Mouse (Mus musculus): ENCODE results near the gene Fxyd3. TPM values are rescaled to one million over a fixed set of nuclear protein-coding genes. Genes with fewer than 3 reads are reported as not detected.

Gene Fxyd3
- total and polyA plus RNA-seq, 2 experiments from 2014 or later: 3.7 TPM; not detected in 1

DNA sequence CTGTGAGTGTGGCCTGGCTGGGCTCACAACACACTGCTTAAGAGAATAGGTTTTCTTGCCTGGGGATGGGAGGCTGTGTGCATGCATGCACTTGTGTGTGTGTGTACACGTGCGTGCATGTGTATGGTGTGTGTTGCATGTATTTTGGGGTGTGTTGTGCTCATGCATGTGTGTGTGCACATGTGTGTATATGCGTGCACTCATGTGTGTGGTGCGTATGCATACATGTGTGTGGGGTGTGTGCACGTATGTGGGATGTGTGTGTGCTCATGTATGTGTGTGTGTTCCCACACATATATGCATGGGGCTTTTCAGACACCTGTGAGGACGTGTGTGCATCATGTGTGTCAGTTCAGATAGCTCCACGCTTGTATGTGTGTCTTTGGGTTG lies 15.9 kb downstream of the Fxyd3 start:
- Histone ChIP-seq H3K27ac (ENCODE audit: low read depth, low read length) (no peak overlapping the region), H3K4me3 (ENCODE audit: low read depth, low read length) (no peak overlapping the region), H3K4me1 (ENCODE audit: insufficient read depth, low read length) (no peaks in the 10 kb centered on the region), H3K27me3 (ENCODE audit: insufficient read depth, low read length) (no peaks in the 10 kb centered on the region), H3K4me2 (ENCODE audit: low read depth, low read length, poor library complexity, severe bottlenecking) (no peak overlapping the region), H3K9ac (replicated peaks; ENCODE audit: low read length, poor library complexity, severe bottlenecking) (no peak overlapping the region), H3K36me3 (ENCODE audit: insufficient read depth, low read length) (no peaks in the 10 kb centered on the region), H3K9me3 (ENCODE audit: low read length) (no peaks in the 10 kb centered on the region)
- no peak for ATAC-seq (ENCODE audit: low FRiP score)
- WGBS: 87% methylated on average over 7 of the region's 7 CpGs
- TF ChIP-seq CTCF (IDR thresholded peaks at IDR 0.05): no peak
- DNase-seq (ENCODE audit: low spot score): no peak

DNA sequence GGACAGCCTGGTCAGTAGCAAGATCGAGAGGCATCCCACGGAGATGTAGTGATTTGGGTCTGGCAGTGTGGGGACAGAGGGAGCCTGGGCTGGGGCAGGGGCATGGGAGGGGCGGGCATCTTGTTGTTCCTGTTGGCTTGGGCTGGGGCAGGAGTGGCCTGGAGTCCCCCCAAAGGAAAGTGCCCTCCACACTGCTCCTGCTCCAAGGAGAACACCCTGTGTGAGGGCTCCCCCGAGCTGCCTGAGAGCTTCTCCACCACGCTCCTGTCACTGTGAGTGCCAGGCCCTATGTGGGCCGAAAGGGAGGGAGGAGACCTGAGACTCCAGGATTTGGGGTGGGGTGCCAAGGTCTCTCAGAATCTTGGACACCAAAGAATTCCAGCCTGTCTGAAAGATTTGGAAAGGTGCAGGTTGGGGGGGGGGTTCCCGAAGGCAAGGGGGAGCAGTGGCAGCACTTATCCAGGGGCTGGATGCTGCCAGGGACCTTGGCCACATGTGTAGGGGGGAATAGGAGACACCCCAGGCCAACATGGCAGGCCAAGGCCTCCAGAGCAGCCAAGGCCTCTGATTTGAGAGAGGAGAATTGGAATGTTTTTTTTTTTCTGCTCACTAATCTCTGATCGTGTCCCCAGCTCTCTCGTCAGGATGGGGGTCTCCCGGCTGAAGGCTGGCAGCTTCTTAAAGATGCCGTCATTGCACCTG lies 16.4 kb downstream of the Fxyd3 start:
- Histone ChIP-seq H3K4me2 (ENCODE audit: low read depth, low read length, poor library complexity, severe bottlenecking) (no peak overlapping the region), H3K9me3 (ENCODE audit: low read length) (no peaks in the 10 kb centered on the region), H3K27ac (ENCODE audit: low read depth, low read length) (no peak overlapping the region), H3K9ac (replicated peaks; ENCODE audit: low read length, poor library complexity, severe bottlenecking) (no peak overlapping the region), H3K4me3 (ENCODE audit: low read depth, low read length) (no peak overlapping the region), H3K27me3 (ENCODE audit: insufficient read depth, low read length) (no peaks in the 10 kb centered on the region), H3K4me1 (ENCODE audit: insufficient read depth, low read length) (no peaks in the 10 kb centered on the region), H3K36me3 (ENCODE audit: insufficient read depth, low read length) (no peaks in the 10 kb centered on the region)
- WGBS: 62% methylated on average over 11 of the region's 11 CpGs
- DNase-seq (ENCODE audit: low spot score) (no peak), ATAC-seq (ENCODE audit: low FRiP score) (no peak)
- TF ChIP-seq CTCF (IDR thresholded peaks at IDR 0.05): no peak

DNA sequence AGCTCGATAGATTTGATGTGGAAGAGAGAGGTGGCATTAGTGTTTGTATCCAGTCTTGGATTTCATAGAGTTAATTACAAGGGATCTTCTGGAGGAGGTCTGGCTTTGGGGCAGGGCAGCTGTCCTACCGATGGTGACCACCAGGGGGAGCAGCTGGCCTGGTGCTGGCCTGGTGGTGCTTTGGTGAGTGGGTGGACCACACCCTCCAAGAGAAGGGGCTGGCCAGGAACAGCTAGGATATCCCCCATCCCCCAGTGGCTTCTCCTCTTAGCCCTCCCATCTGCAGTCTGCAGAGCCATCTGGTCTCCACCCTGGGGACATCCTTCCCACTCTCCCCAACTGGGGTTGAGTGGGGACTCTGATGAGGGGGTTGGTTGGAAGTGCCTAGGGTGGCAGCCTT lies 17.4 kb downstream of the Fxyd3 start, which contains the start of gene Lgi4:
Gene Lgi4 (plus strand): TSS at position 235 of the 400 bp plus-strand sequence.
- no peak within 1 kb of the TSS for H3K27ac ChIP-seq (ENCODE audit: low read depth, low read length)
- DNase-seq (ENCODE audit: low spot score): peak; percentile 69
- no peak within 1 kb of the TSS for H3K4me2 ChIP-seq (ENCODE audit: low read depth, low read length, poor library complexity, severe bottlenecking)
- H3K4me3 ChIP-seq (ENCODE audit: low read depth, low read length): no peak within 1 kb of the TSS
- peak; percentile 48; the same call in 1 of the 2 replicates for ATAC-seq (ENCODE audit: low FRiP score)
- H3K9ac ChIP-seq (replicated peaks; ENCODE audit: low read length, poor library complexity, severe bottlenecking): no peak within 1 kb of the TSS
- TF ChIP-seq CTCF (IDR thresholded peaks at IDR 0.05): peak; percentile 82
- H3K4me1 ChIP-seq (ENCODE audit: insufficient read depth, low read length): no peaks in the 10 kb centered on the region
- WGBS: 2% methylated on average over 2 of the region's 2 CpGs
- no peaks in the 10 kb centered on the region for H3K36me3 ChIP-seq (ENCODE audit: insufficient read depth, low read length)
- peaks cover under 1% of the 10 kb centered on the region; the same call in 1 of the 2 replicates for H3K27me3 ChIP-seq (ENCODE audit: insufficient read depth, low read length)
- H3K9me3 ChIP-seq (ENCODE audit: low read length): no peaks in the 10 kb centered on the region

GRCm38 (mm10) chr7:31058211-31058610 lies 18.3 kb downstream of the Fxyd3 start:
- no peaks in the 10 kb centered on the region for H3K4me1 ChIP-seq (ENCODE audit: insufficient read depth, low read length)
- no peak for ATAC-seq (ENCODE audit: low FRiP score)

DNA sequence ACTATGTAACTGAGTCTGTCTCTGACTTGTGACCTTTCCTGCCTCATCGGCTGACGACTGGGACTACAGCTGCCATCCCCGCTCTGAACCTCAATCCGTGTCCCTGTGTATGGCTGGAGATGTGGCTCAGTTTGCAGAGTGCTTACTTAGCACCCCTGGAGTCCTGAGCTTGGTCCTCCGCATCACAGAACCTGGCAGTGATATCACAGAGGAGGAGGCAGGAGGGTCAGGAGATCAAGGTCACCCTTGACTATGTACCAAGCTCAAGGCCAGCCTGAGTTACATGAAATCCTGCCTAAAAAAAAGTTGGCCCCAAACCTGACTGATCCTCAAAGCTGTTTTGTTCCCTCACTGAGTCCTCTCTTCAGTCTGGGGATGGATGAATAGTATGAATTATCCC lies 18.8 kb downstream of the Fxyd3 start:
- TF ChIP-seq CTCF (IDR thresholded peaks at IDR 0.05): no peak
- H3K9me3 ChIP-seq (ENCODE audit: low read length): no peaks in the 10 kb centered on the region
- WGBS: 73% methylated on average over 5 of the region's 5 CpGs

More at GRCm38 (mm10) chr7:31058211-31058610, 18.3 kb downstream of the Fxyd3 start:
- Histone ChIP-seq H3K9ac (replicated peaks; ENCODE audit: low read length, poor library complexity, severe bottlenecking) (no peak overlapping the region), H3K27me3 (ENCODE audit: insufficient read depth, low read length) (peaks cover 7% of the 10 kb centered on the region), H3K36me3 (ENCODE audit: insufficient read depth, low read length) (no peaks in the 10 kb centered on the region), H3K9me3 (ENCODE audit: low read length) (no peaks in the 10 kb centered on the region), H3K4me3 (ENCODE audit: low read depth, low read length) (no peak overlapping the region), H3K4me2 (ENCODE audit: low read depth, low read length, poor library complexity, severe bottlenecking) (no peak overlapping the region), H3K27ac (ENCODE audit: low read depth, low read length) (no peak overlapping the region)
- WGBS: 90% methylated on average over 6 of the region's 6 CpGs
- DNase-seq (ENCODE audit: low spot score): no peak
- TF ChIP-seq CTCF (IDR thresholded peaks at IDR 0.05): no peak

GRCm38 (mm10) chr7:31057071-31057470 lies 19.4 kb downstream of the Fxyd3 start, which contains the start of gene Fxyd1:
TSS of gene Fxyd1 (minus strand) at chr7:31057199.
- no peak for TF ChIP-seq CTCF (IDR thresholded peaks at IDR 0.05)

More for the DNA sequence above, 18.8 kb downstream of the Fxyd3 start:
- no peak overlapping the region for H3K9ac ChIP-seq (replicated peaks; ENCODE audit: low read length, poor library complexity, severe bottlenecking)
- H3K27ac ChIP-seq (ENCODE audit: low read depth, low read length): no peak overlapping the region
- no peak overlapping the region for H3K4me2 ChIP-seq (ENCODE audit: low read depth, low read length, poor library complexity, severe bottlenecking)
- no peaks in the 10 kb centered on the region for H3K36me3 ChIP-seq (ENCODE audit: insufficient read depth, low read length)
- peaks cover 10% of the 10 kb centered on the region for H3K27me3 ChIP-seq (ENCODE audit: insufficient read depth, low read length)
- no peak overlapping the region for H3K4me3 ChIP-seq (ENCODE audit: low read depth, low read length)
- DNase-seq (ENCODE audit: low spot score): no peak
- no peak for ATAC-seq (ENCODE audit: low FRiP score)
- 0 out of 2 replicates have a peak, but pooled peaks cover under 1% of the 10 kb centered on the region for H3K4me1 ChIP-seq (ENCODE audit: insufficient read depth, low read length)

More at GRCm38 (mm10) chr7:31057071-31057470, 19.4 kb downstream of the Fxyd3 start, which contains the start of gene Fxyd1:
- ATAC-seq (ENCODE audit: low FRiP score): no peak
- no peak for DNase-seq (ENCODE audit: low spot score)
- no peaks in the 10 kb centered on the region for H3K36me3 ChIP-seq (ENCODE audit: insufficient read depth, low read length)
- H3K4me1 ChIP-seq (ENCODE audit: insufficient read depth, low read length): peaks cover 6% of the 10 kb centered on the region; the same call in 1 of the 2 replicates
- H3K27ac ChIP-seq (ENCODE audit: low read depth, low read length): no peak within 1 kb of the TSS
- H3K4me3 ChIP-seq (ENCODE audit: low read depth, low read length): no peak within 1 kb of the TSS
- no peak within 1 kb of the TSS for H3K9ac ChIP-seq (replicated peaks; ENCODE audit: low read length, poor library complexity, severe bottlenecking)
- H3K27me3 ChIP-seq (ENCODE audit: insufficient read depth, low read length): peaks cover 13% of the 10 kb centered on the region
- H3K9me3 ChIP-seq (ENCODE audit: low read length): no peaks in the 10 kb centered on the region
- 72% methylated on average over 2 of the region's 2 CpGs for WGBS
- no peak within 1 kb of the TSS for H3K4me2 ChIP-seq (ENCODE audit: low read depth, low read length, poor library complexity, severe bottlenecking)
